Mouse (Mus musculus) ovary, postnatal 14 days (tissue): ENCODE results near the gene Cyp1a1.
A peak's percentile ranks its signal among the peaks of the same experiment; 100 is the strongest.

Experiments used
- DNase-seq: peaks from one replicate; pipeline ENCODE4 v3.0.0; 2022; ENCODE audit warnings: low spot score

The Cyp1a1 gene

GRCm38 (mm10) chr9:57687751-57688150 lies at the start of gene Cyp1a1:
Cyp1a1 (plus strand) TSS chr9:57687928.
- DNase-seq, result no peak

DNA sequence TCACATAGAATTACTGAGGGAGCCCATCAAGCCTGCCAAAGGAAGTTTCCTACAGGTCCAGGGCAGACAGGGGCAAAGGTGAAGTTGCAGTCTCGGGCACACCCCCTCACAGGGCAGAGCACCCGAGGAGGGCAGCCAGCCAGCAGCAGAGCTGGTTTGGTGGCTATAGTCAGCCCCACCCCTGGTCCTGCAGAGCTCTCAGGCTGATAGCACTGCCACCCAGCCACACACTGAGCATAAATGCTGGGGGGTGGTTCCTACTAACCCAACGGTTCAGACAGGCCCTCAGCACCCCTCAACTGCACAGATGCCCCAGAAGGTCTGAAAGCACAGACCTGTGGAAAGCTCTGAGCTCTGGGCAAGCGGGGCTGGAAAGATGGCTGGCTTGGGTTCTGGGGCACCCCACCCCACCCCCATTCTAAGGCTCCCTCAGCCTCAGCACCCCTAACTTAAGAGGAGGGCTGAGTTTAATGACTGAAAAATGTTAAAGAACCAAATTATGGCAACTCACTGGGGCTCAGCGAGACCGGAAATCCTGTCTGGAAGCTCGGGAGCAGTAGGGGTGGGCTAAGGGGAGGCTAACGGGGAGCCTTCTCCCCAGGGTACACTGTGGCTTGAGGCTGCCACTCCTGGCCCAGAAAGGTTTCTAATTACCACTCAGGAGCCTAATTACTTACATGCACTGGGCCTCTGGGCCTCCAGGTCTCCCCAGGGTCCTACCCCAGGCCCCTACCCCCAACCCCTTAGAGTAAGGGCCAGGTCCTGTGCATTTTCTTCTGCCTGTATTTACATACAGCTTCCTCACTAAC lies 48.9 kb upstream of the Cyp1a1 start:
- DNase-seq, result no peak

GRCm38 (mm10) chr9:57639661-57640328 lies 47.9 kb upstream of the Cyp1a1 start:
- DNase-seq, result no peak

DNA sequence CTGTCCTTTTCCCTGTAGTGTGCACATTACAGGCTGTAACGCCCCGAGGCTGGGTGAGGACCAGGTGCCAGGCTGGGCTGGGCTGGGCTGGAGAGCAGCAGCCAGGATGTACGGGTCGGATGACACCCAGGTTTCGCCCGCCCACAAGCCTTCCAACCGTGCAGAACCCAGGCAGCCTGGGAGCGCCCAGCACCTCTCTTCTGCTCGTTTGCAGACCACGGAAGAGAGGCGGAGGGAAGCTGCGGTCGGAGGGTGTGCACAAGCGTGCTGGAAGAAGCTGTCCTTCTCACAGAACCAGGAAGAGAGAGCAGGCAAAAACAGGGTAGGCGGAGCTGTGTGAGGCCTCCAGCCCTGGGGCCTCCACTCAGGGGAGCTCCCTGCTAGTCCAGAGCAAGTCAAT lies 47.3 kb upstream of the Cyp1a1 start:
- DNase-seq, result no peak

- DNase-seq, result no peak
These were observed 46.7 kb upstream of the Cyp1a1 start for GRCm38 (mm10) chr9:57641022-57641421.

DNA sequence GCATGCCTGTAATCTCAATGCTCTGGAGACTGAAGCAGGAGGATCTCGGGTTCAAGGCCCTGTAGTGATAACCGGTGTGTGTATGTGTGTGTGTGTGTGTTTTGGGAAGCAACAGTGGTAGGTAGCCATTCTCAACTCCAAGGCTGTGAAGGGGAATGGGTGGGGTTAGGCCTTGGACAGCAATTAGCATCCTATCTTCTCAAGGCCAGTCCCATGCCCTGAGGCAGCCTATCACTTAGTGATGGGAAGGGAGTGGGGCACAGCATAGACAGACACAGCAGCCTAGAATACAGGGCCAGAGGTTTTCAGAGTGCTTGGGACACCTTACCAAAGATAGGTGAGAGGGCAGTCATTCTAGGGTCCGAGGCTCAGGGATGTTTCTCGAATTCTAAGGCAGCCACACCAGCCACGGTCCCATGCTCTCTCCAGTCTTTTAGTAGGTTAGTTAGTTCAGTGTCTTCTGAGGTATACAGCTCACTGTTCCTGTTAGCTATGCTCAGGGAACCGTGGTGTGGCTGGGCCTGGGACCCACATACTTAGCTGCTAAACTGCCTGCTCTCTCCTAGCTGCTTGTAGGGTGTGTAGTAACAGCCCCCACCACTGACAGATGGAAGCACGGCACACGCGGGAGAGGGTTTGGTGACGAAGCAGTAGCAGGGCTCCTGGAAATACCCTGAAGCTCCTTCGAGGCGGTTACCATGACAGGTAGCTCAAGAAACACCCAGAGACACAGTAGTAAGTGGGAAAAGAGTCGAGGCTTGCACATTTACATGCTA lies 45.8 kb upstream of the Cyp1a1 start:
- no peak for DNase-seq

- no peak for DNase-seq
These were observed 44.4 kb upstream of the Cyp1a1 start for GRCm38 (mm10) chr9:57643169-57643855.

GRCm38 (mm10) chr9:57643856-57644180 lies 43.9 kb upstream of the Cyp1a1 start:
- no peak for DNase-seq

DNA sequence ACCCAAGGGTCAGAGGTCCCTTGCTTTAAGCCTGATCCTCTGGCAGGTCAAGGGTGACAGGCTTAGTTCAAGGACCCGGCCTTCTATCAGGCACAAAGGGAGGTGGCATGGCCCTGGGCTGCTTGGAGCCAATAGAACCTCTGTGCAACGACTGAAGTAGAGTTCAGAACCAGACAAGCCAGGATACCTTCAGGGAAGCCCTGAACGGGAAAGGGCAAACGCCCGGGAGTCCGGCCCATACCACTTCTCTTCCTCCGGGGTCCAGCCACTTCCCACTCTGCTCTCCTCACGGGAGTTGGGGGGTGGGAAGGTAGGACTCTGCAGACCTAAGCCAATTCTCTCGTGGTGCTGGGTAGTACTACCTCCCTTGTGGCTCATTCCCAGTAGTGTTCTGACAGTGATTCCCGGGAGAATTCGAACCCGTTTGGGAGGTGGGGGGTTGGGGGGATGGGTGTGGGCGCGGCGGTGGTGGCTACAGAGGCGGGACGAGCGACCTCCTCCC lies 43.2 kb upstream of the Cyp1a1 start:
- no peak for DNase-seq

DNA sequence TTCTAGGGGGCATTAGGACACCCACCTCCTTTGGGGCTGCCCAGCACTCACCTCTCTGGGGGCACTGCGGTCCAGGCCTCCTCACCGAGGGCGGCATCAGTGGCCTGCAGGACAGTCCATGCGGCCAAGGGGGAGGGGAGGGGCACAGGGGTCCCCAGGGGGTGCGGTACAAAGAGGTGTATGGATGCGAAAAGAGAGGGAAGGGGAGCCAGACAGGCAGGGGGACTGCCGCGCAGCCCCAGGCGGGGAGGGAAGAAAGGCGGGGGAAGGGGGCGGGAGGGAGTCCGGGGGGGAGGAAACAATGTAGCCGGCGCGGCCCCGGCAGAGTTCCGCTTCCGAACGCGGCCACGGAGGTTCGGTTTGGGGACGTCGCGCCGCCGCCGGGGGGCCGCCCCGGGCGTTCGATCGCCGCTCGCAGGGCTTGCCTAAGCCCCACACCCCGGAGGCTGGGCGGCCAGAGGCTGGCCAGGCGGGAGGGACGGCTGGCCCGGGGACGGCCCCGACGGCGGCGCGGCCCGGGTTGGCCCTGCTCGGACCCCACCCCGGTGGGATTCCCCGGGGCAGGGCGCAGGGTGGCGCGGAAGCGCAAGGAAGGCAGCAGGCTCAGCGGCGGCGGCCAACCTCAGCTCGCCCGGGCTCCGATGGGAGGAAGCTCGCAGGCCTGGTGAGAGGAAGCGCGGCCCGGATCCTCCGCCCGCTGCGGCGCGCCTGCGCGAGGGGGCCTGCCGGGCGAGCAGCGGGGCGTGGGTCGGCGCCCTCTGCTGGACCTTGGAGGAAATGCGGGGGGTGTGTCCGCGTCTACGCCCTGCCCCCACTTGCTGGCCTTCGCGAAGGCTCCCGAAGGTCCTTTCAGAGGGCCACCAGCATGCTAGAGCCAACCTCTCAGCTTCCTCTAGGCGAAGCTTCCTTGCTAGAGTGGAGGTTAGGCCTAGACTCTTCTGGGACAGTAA lies 42.5 kb upstream of the Cyp1a1 start:
- DNase-seq, result peak; percentile 97

DNA sequence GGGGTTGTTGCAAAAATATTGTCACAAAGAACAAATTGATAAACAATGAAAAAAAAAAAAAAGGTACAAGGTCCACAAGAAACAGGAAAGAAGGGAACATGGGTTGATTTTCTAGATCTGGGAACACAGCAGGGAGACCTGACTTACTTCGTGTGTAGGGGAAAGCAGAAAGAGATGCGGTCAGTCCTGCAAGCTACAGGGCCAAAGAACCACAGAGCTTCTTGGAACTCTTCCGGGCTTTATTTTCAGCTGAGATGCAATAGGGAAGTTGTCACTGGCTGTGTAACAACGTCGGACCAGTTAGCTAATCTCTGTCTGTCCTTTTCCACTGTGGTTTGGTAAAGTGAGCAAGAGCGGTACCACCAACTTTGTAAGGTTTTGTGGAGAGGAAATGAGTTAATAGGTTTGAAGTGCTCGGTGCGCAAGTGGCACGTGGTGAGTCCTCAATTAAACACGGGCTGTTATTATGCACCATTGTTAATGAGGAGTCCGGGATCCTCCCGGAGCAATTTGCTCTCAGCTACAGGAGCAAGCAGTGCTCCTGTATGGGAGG lies 41.1 kb upstream of the Cyp1a1 start:
- no peak for DNase-seq

GRCm38 (mm10) chr9:57647286-57648108 lies 40.2 kb upstream of the Cyp1a1 start:
- no peak for DNase-seq

DNA sequence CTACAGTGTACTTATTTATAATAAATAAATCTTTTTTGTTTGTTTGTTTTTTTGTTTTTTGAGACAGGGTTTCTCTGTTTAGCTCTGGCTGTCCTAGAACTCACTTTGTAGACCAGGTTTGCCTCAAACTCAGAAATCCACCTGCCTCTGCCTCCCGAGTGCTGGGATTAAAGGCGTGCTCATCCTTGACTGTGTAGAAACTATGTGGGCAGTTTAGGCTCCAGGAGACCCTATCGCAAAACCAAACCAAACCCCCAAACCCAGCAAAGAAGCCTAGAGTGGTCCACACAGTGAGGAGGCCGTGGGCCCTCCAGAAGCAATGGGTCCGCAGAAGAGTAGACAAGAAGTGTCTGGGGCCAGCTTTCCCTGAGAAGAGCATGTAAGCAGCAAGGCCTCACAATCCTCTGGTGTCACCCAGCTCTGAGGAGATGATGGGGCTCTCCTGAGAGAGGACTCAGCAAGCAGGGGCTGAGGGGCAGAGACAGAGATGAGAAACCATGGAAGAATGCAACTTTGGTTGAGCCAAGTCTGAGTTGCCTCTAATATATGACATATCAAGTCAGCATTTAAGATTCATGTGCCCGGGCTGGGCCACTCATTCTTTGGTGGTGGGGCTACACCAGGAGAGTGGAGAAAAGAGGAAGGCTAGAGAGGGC lies 37.5 kb upstream of the Cyp1a1 start:
- DNase-seq, result no peak

- DNase-seq, result no peak
These were observed 36.9 kb upstream of the Cyp1a1 start for GRCm38 (mm10) chr9:57650786-57651311.

GRCm38 (mm10) chr9:57652351-57652750 lies 35.4 kb upstream of the Cyp1a1 start:
- DNase-seq, result no peak

DNA sequence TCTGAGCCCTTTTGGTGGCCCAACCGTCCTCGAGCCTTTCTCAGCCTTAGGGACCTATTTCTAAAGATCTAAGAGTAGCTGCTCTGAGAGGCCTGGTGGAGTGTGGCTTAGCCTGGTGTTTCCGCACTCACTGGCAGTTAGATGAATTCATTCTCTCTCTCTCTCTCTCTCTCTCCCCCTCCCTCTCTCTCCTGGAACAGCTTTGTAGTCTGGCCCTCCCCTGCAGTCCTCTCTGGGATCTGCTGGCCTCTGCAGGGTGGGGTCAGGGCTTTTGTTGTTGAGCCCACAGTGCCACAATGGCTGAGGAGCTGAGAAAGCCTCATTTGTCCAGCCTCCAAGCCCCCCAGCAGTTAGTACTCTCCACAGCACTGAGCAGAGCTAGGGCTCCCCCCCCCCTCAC lies 34.9 kb upstream of the Cyp1a1 start:
- DNase-seq, result no peak

- no peak for DNase-seq
These were observed 34.4 kb upstream of the Cyp1a1 start, which contains the start of gene Csk for GRCm38 (mm10) chr9:57653283-57653682. Csk (minus strand) TSS chr9:57653631.

GRCm38 (mm10) chr9:57654966-57655365 lies 32.8 kb upstream of the Cyp1a1 start:
- DNase-seq, result no peak

- DNase-seq, result peak; percentile 96
These were observed 32.0 kb upstream of the Cyp1a1 start for GRCm38 (mm10) chr9:57655749-57656148.
